Mouse (Mus musculus): ENCODE measurements around the gene Me1.
"Not testable (repeated sequence)": the region's sequence is repeated elsewhere in the genome, so short reads cannot be mapped to it uniquely, and the experiment has no call there.

GRCm38 (mm10) chr9:86596983-86597382 is 98.8 kb downstream of the Me1 start:
- not testable (repeated sequence) for TF ChIP-seq CTCF, EP300 (IDR thresholded peaks at IDR 0.05; ENCODE audit: low read depth)
